Mouse (Mus musculus): ENCODE measurements at regions not wholly inside any gene's neighbourhood (a gene's known extent, or its start where the extent isn't known, plus 50 kb on each side); places are given as distances from the start of the nearest gene placed in this dataset.
A peak's percentile ranks its signal among the peaks of the same experiment; 100 is the strongest.

DNA sequence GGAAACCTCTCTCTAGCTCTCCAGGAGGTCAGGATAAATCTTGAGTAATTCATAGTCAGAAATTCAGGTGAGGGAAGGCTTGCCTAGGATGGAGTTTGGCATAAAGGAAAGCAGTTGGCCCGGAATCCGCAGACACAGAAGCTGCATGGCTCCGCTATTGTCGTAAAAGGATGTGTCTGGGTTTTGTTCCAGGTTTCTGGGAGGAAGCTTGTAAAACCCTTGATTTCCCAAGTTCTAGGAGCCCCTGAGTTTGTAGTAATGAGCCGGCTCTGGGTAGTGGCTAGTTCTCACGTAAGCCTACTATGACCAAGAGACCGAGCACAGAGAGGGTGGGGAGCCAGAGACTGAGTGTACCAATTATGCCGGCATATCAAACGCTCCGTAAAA, 52.7 kb upstream of the Gm21915 start:
- peak in 1 of 2 experiments; percentile 26 for DNase-seq (ENCODE audit: low spot score in 2 of 2)

DNA sequence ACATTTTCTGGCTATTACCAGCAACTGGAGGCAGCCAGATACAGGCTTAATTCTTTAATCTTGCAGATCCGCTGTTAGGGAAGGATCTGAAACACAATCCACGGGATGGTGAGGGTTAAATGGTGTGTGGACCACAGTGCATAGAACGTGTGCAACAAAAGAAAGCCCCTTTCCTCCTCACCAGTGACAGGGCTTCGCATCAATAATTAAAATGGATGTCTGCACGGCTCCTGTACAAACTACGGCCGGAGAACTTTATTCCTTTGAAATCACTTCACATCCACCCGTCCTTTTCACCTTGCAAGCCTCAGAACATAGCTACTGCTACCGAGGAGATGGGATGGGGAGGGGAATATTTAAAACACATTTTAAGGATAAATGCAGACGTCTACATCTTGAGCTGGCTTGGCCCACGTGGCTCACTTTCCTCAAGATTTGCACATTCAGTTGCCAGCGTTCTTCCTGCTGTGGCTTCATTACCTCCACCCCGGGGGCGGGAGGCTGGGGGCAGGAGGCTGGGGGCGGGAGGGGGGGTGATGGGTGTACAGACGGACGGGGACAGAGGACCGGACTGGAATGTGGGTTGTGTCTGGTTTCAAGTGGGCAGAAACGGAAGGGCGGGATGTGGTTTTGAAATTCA, 53.3 kb upstream of the Gm21915 start:
- peak in 1 of 2 experiments; percentile 21 for DNase-seq (ENCODE audit: low spot score in 2 of 2)

DNA sequence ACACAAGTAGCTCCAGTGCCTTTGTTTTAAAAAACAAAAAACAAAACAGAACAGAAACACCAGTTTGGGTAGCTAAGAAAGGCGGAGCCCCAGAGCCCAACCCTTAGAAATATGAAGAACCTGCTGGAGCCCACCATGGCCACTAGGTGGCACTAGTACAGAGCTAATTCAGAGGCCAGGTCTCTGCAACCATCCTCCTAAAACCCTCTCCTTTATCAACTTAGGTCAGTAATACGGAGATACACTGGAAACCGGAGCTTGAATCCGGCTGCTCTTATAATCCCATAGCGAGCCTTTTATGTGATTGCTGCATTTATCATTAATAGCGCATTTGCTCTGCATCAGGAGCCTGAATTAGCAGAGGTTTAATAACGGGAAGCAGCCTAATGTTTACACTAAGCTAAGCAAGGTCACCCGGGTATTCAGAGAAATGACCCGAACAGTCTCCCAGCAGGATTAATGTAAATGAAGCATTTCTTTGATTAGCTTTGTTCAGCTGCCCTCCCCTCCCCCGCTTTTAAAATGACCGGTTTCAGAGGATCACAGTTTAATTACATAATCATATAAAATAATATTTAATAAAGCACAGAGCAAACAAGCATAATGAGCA, 53.9 kb upstream of the Gm21915 start:
- DNase-seq (ENCODE audit: low spot score in 2 of 2), result peak; percentile 69 to 84

DNA sequence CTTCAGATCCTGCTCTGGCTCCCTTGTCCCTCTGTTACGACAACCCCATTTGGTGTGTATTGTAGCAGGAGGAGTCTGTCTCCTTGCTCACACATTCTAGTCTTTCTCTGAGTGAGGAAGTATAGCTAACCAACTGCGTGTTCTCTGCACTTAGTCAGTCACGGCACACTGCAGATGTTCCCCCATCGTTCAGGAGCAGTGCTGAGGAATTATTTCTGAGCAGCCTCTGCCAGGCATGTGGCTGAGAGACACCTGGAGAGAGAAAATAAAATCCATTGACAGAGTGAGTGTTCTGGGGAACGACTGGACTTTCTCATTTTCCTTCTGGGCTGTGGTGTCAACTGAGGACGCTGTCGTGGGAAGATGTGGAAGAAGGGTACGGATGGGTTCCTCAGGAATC, 54.5 kb upstream of the Gm21915 start:
- DNase-seq (ENCODE audit: low spot score in 2 of 2), result peak in 1 of 2 experiments; percentile 21

DNA sequence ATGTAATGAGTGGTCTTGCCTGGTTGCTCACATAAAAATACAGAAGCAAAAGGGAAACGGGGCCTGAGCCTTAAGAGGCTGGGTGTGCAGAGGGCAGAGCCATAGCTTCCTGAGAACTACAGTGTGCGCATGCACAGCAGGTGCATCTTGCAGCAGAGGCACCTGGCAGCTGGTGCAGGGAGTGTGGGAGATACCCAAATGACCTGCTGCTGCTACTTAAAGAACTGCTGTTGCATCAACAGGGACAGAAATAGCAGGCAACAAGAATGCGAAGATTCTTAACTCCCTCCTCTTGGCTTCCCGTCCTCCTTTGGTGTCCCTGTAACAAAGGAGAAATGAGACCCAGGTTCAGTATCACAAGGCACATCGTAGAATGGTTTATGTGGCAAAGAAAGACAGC, 56.3 kb upstream of the Gm21915 start:
- DNase-seq (ENCODE audit: low spot score in 2 of 2), result peak in 1 of 2 experiments; percentile 55

DNA sequence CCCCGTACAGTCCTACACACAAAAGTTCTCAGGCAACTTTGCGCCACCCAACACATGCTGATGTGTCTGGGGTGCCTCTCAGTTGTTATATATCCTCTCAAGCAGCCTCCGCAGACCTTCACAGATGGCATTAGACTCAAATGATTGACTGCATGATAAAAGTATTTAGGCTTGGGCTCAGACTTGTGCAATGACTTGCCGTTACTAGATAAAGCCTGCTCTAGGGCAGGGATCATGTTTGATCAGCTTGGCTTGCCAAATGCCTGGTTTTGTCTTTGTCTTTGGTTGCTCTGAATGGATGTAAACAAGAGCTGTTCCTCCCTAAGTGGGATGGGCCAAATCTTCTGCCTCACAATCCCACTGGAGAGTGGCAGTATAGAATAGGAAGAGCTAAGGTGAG, 57.2 kb upstream of the Gm21915 start:
- no peak for DNase-seq (ENCODE audit: low spot score in 2 of 2)

DNA sequence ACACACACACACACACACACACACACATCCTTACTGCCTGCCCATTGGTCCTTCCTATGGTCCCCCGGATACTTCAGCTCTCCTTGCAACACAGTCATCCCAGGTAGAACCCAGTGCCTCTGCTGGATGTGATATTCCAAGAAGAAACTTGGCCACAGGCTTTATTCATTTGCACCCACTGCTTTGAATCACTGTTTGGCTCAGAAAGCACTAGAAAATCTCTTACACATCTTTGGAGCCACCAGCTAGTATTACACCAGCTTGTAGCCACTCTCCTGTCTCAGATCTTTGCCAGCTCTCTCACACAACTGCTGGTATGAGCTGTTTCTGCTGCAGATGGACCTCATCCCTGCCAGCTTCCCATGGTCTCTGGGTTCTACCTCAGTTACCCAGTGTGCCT, 57.7 kb upstream of the Gm21915 start:
- DNase-seq (ENCODE audit: low spot score in 2 of 2), result peak in 1 of 2 experiments; percentile 28

DNA sequence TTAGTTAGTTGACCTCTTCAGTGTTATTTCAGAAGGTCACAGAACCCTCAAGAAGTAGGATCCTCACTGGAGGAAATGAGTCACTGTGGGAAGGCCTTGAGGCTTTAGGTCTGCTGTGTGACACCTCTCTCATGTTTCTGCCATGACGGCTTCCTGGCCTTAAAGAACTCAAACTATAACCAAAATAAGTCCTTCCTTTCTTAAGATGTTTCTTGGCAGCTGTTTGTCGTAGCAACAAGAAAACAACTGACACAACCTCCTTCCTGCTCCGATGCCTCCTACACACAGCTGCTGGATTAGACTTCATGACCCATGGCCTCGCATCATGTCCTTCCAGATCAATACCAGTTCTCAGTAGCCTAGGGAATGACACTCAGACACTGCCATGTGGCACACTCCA, 58.1 kb upstream of the Gm21915 start:
- DNase-seq (ENCODE audit: low spot score in 2 of 2), result no peak

DNA sequence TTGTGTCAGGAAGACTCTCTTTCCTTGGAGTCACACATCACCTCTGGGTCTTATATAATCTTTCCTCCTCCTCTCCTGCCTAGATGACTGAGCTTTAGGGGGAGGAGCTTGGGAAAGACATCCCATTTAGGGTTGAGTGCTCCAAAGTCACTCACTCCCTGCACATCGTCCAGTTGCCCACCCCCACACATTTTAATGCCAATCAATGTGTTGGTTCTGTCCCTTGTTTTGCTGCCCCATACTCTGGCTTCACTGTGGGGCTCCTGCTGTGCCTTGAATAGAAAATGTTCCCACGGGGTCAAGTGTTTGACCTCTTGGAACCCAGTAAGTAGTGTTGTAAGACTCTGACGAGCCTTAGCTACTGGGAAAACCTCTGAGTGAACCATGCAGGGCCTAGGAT, 58.8 kb upstream of the Gm21915 start:
- no peak for DNase-seq (ENCODE audit: low spot score in 2 of 2)

DNA sequence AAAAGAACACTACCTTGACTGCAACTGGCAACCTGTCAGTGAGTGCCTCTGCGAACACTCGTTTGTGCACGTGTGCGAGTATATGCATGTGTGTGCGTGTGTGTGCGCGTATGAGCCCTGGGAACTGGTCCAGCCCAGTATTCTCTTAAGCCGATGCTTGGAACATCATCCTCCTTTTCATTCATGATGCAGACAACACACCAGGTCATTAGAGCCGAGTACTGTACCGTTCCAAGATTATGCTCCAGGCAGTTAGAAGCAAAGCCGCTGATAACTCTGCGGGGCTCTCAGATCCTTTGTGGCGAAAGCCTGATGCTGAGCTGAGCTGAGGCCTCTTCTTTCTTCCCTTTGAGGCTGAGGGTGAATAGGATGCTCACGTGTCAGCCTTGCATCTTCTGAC, 61.8 kb upstream of the Gm21915 start:
- no peak for DNase-seq (ENCODE audit: low spot score in 2 of 2)

DNA sequence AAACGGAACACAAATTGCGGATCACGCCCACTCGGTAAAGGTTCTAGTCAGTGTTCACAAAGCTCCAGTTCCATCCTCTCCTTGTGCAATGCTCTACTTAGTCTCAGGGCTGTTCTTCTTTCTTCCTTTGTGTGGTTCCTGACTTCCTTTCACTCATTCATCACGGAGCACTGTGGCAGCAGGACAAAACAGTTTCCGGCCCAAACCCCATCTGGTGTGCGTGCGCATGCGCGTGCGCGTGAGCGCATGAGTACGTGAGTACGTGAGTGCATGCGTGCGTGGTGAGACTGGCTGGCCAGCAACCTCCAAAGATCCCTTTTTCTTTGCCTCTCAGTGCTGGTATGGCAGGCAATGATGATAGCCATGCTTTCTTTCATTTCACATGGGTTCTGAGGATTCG, 62.5 kb upstream of the Gm21915 start:
- no peak for DNase-seq (ENCODE audit: low spot score in 2 of 2)

DNA sequence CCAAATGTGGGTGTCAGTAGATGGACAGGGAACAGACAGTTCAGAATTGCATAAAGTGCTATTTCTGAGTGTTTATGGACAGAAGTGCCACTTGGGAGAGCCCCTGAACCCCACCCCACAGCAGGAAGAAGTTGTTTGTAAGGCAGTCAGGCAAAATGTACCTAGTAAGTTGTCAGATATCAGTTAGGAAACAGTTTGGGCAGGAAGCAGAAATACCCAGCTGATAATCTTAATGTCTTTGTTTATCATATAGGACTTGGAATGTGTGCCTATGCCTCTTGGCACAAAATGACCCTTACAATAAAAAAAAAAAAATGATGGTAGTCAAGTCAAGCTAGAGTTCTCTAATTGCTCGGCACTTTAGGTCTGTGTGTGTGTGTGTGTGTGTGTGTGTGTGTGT, 66.9 kb upstream of the Gm21915 start:
- no peak for DNase-seq (ENCODE audit: low spot score in 2 of 2)

DNA sequence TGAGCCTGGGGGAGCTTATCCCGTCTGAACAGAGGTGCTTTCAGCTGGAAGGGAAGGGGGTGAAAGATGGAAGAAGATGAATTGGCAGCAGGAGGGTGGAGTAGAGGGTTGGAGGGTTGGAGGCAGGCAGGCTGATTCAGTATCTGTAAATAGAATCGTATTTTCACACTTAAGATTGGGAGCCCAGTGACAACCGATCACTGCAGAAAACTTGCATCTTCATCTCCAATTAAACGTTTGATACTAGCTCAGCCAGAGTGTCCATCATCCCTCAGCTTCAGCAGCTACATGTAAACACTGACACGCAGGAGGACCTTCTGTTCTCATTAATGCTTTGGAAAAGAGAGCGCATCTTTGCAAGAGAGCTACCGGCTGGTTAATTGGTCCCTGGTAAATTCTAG, 67.2 kb upstream of the Gramd1b start:
- peak in 1 of 2 experiments; percentile 32 for DNase-seq (ENCODE audit: low spot score in 2 of 2)

DNA sequence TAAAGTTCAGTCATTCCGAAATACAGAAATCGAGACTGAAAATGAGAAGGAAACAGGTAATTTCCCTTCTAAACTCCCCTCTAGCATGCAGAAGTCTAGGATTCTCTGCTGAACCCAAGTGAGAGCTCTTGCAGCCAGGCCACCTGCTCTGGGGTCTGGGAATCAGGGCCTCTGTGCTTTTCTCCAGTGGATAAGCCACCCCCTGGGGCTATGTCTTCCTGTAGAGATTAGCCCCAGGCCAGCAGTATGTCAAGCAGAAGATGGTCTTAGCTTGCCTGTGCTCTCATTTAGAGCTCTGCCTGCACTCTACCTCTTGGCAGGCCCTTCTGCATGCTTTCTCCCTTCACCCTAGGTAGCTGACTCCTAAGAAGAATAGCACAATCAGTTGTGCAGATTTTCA, 56.2 kb upstream of the Gramd1b start:
- DNase-seq (ENCODE audit: low spot score in 2 of 2), result no peak

DNA sequence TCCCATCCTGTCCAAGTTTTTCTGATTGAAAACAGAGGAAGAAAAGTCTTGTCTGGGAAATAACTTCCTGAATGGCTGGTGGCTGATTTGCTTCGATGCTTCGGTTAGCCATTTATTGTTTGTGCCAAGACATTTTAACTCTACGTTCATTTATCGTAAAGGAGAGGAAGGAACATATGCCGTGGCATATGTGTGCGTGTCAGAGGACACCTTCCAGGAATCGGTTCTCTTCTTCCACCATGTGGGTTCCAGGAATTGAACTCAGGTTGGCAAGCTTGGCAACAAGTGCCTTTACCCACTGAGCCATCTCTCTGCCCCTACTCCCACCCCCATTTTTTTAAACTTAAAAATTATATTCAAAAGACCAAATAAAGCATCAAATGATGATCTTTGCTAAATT, 55.4 kb upstream of the Gramd1b start:
- no peak for DNase-seq (ENCODE audit: low spot score in 2 of 2)

DNA sequence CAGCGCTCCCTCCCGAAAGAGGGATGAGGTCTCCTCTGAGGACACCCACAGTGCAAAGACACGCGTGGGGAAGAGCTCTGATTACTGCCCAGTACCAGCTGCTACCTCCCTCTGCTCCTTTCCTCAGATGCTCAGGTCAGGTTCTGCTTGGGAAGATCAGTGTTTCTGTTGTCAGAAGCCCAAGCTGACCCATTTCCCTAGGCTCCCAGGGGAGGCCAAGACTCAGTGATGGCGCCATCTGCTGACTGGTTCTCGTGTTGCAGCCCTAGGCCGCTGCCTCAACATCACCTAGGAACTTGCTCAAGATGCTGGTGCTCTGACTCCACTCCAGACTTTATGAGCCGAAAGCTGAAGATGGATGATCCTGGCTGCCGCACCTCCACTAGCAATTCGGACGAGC, 52.4 kb upstream of the Gramd1b start:
- DNase-seq (ENCODE audit: low spot score in 2 of 2), result peak; percentile 40 to 93

DNA sequence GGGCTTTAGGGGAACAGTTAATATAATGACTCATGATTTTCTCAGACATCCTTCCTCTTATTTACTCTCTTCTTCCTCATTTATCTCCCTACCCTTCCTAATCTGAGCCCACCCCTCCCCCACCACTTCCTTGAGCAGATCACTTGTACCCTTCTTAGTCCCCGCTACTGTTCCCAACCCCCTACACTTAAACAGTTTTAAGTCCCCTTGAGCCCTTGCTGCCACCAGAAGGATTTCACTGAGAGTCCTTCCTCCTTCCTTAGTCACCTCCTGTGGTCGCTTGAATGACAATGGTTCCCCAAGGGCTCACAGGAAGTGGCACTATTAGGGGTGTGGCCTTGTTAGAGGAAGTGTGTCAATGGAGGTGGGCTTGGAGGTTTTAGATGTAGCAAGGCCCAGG, 50.7 kb upstream of the Gramd1b start:
- no peak for DNase-seq (ENCODE audit: low spot score in 2 of 2)
